Mouse (Mus musculus): Measurements from ENCODE around the gene Adamts14. TPM values are rescaled to one million over a fixed set of nuclear protein-coding genes. Genes with fewer than 3 reads are reported as not detected.

Adamts14 gene
- polyA plus RNA-seq, 1 experiment: 0.11 TPM

- TF ChIP-seq CTCF (IDR thresholded peaks at IDR 0.05; ENCODE audit: low read depth, low read length) (no peak), POLR2A (IDR thresholded peaks at IDR 0.05; ENCODE audit: borderline replicate concordance, low read depth, low read length) (no peak)
- no peak overlapping the region for H3K4me3 ChIP-seq (ENCODE audit: insufficient read depth, low read length)
- H3K27ac ChIP-seq (ENCODE audit: insufficient read depth, low read depth, low read length): no peak overlapping the region
These were observed 4.9 kb upstream of the Adamts14 start for GRCm38 (mm10) chr10:61277918-61278674.

GRCm38 (mm10) chr10:61277051-61277450 lies 3.8 kb upstream of the Adamts14 start:
- H3K4me1 ChIP-seq (ENCODE audit: control insufficient read depth, insufficient read depth, low read length): peaks cover 9% of the 10 kb centered on the region

More at GRCm38 (mm10) chr10:61277918-61278674, 4.9 kb upstream of the Adamts14 start:
- H3K4me1 ChIP-seq (ENCODE audit: control insufficient read depth, insufficient read depth, low read length): peaks cover 9% of the 10 kb centered on the region

GRCm38 (mm10) chr10:61275669-61276110 lies 2.5 kb upstream of the Adamts14 start:
- H3K4me3 ChIP-seq (ENCODE audit: insufficient read depth, low read length): peak overlapping the region; percentile 21; the same call in 1 of the 2 replicates
- H3K4me1 ChIP-seq (ENCODE audit: control insufficient read depth, insufficient read depth, low read length): peaks cover 9% of the 10 kb centered on the region
- H3K27ac ChIP-seq (ENCODE audit: insufficient read depth, low read depth, low read length): no peak overlapping the region
- peak; percentile 51 for TF ChIP-seq CTCF (IDR thresholded peaks at IDR 0.05; ENCODE audit: low read depth, low read length)
- no peak for TF ChIP-seq POLR2A (IDR thresholded peaks at IDR 0.05; ENCODE audit: borderline replicate concordance, low read depth, low read length)

More at GRCm38 (mm10) chr10:61277051-61277450, 3.8 kb upstream of the Adamts14 start:
- Histone ChIP-seq H3K27ac (ENCODE audit: insufficient read depth, low read depth, low read length) (no peak overlapping the region), H3K4me3 (ENCODE audit: insufficient read depth, low read length) (no peak overlapping the region)
- no peak for TF ChIP-seq POLR2A (IDR thresholded peaks at IDR 0.05; ENCODE audit: borderline replicate concordance, low read depth, low read length)
- no peak for TF ChIP-seq CTCF (IDR thresholded peaks at IDR 0.05; ENCODE audit: low read depth, low read length)

- H3K27ac ChIP-seq (ENCODE audit: insufficient read depth, low read depth, low read length): no peak overlapping the region
- H3K4me1 ChIP-seq (ENCODE audit: control insufficient read depth, insufficient read depth, low read length): peaks cover 9% of the 10 kb centered on the region
- TF ChIP-seq CTCF (IDR thresholded peaks at IDR 0.05; ENCODE audit: low read depth, low read length) (no peak), POLR2A (IDR thresholded peaks at IDR 0.05; ENCODE audit: borderline replicate concordance, low read depth, low read length) (no peak)
These were observed 1.3 kb upstream of the Adamts14 start for GRCm38 (mm10) chr10:61274532-61274931.

GRCm38 (mm10) chr10:61273844-61274215 lies 592 bp upstream of the Adamts14 start:
- Histone ChIP-seq H3K4me1 (ENCODE audit: control insufficient read depth, insufficient read depth, low read length) (peaks cover 9% of the 10 kb centered on the region), H3K27ac (ENCODE audit: insufficient read depth, low read depth, low read length) (no peak overlapping the region), H3K4me3 (ENCODE audit: insufficient read depth, low read length) (peak overlapping the region; percentile 35; the same call in 1 of the 2 replicates)
- no peak for TF ChIP-seq CTCF (IDR thresholded peaks at IDR 0.05; ENCODE audit: low read depth, low read length)
- no peak for TF ChIP-seq POLR2A (IDR thresholded peaks at IDR 0.05; ENCODE audit: borderline replicate concordance, low read depth, low read length)

More at GRCm38 (mm10) chr10:61274532-61274931, 1.3 kb upstream of the Adamts14 start:
- no peak overlapping the region for H3K4me3 ChIP-seq (ENCODE audit: insufficient read depth, low read length)

GRCm38 (mm10) chr10:61272631-61273030 lies 607 bp downstream of the Adamts14 start:
- H3K27ac ChIP-seq (ENCODE audit: insufficient read depth, low read depth, low read length): no peak overlapping the region
- no peak for TF ChIP-seq CTCF (IDR thresholded peaks at IDR 0.05; ENCODE audit: low read depth, low read length)
- TF ChIP-seq POLR2A (IDR thresholded peaks at IDR 0.05; ENCODE audit: borderline replicate concordance, low read depth, low read length): no peak
- H3K4me1 ChIP-seq (ENCODE audit: control insufficient read depth, insufficient read depth, low read length): peaks cover 3% of the 10 kb centered on the region; the same call in 1 of the 2 replicates
- peak overlapping the region; percentile 49 for H3K4me3 ChIP-seq (ENCODE audit: insufficient read depth, low read length)

- peaks cover 4% of the 10 kb centered on the region; the same call in 1 of the 2 replicates for H3K4me1 ChIP-seq (ENCODE audit: control insufficient read depth, insufficient read depth, low read length)
- no peak overlapping the region for H3K4me3 ChIP-seq (ENCODE audit: insufficient read depth, low read length)
- H3K27ac ChIP-seq (ENCODE audit: insufficient read depth, low read depth, low read length): no peak overlapping the region
- TF ChIP-seq CTCF (IDR thresholded peaks at IDR 0.05; ENCODE audit: low read depth, low read length): no peak
- no peak for TF ChIP-seq POLR2A (IDR thresholded peaks at IDR 0.05; ENCODE audit: borderline replicate concordance, low read depth, low read length)
These were observed 1.1 kb downstream of the Adamts14 start for GRCm38 (mm10) chr10:61272089-61272626.

- no peak overlapping the region for H3K4me3 ChIP-seq (ENCODE audit: insufficient read depth, low read length)
- H3K27ac ChIP-seq (ENCODE audit: insufficient read depth, low read depth, low read length): no peak overlapping the region
- peaks cover 3% of the 10 kb centered on the region; the same call in 1 of the 2 replicates for H3K4me1 ChIP-seq (ENCODE audit: control insufficient read depth, insufficient read depth, low read length)
- TF ChIP-seq POLR2A (IDR thresholded peaks at IDR 0.05; ENCODE audit: borderline replicate concordance, low read depth, low read length) (no peak), CTCF (IDR thresholded peaks at IDR 0.05; ENCODE audit: low read depth, low read length) (no peak)
These were observed 5.9 kb downstream of the Adamts14 start for GRCm38 (mm10) chr10:61267378-61267777.

GRCm38 (mm10) chr10:61263606-61264005 lies 9.6 kb downstream of the Adamts14 start:
- H3K4me3 ChIP-seq (ENCODE audit: insufficient read depth, low read length): no peak overlapping the region
- TF ChIP-seq POLR2A (IDR thresholded peaks at IDR 0.05; ENCODE audit: borderline replicate concordance, low read depth, low read length) (no peak), CTCF (IDR thresholded peaks at IDR 0.05; ENCODE audit: low read depth, low read length) (no peak)
- H3K4me1 ChIP-seq (ENCODE audit: control insufficient read depth, insufficient read depth, low read length): peaks cover 3% of the 10 kb centered on the region; the same call in 1 of the 2 replicates

More at GRCm38 (mm10) chr10:61263606-61264005, 9.6 kb downstream of the Adamts14 start:
- H3K27ac ChIP-seq (ENCODE audit: insufficient read depth, low read depth, low read length): no peak overlapping the region
